Mouse (Mus musculus): ENCODE data around the gene Cideb. TPM values are rescaled to one million over a fixed set of nuclear protein-coding genes. Genes with fewer than 3 reads are reported as not detected.

Cideb gene
- polyA plus RNA-seq, 1 experiment: 0.17 TPM

DNA sequence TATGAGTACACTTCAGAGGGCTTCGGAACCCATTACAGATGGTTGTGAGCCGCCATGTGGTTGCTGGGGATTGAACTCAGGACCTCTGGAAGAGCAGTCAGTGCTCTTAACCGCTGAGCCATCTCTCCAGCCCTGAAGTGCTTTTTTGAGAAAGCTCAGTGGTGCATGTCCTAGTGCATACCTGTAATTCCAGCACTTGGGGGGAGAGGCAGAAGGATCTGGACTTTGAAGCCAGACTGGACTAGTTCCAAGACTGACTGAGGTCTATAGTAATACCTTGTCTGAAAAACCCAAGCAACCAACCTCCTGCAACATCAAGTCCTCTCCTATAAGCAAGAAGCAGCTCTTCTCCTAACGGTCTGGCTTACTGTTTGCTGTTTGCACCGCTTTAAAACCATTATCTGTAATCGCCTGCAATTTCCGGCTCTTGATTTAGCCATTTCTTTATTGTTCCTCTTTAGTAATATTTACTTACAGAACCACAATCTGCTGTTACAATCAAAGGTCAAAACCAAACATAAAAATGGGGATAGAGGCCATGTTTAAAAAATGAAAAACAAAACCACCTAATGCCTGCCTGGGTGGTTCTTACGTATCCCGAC lies 21.1 kb downstream of the Cideb start:
- H3ac ChIP-seq (ENCODE audit: control insufficient read depth, insufficient read length): no peak overlapping the region
- no peaks in the 10 kb centered on the region for H3K79me2 ChIP-seq (ENCODE audit: control insufficient read depth, insufficient read depth)
- no peak overlapping the region for H3K4me2 ChIP-seq (ENCODE audit: low read depth)
- no peaks in the 10 kb centered on the region for H3K27me3 ChIP-seq (ENCODE audit: control insufficient read depth, insufficient read depth, insufficient read length)
- TF ChIP-seq POLR2A (IDR thresholded peaks at IDR 0.05; ENCODE audit: insufficient read length, low read depth): no peak
- TF ChIP-seq POLR2AphosphoS2 (IDR thresholded peaks at IDR 0.05; ENCODE audit: insufficient read length, low read depth): no peak
- TF ChIP-seq REST (IDR thresholded peaks at IDR 0.05; ENCODE audit: insufficient read depth, insufficient read length): no peak
- TF ChIP-seq SRF (IDR thresholded peaks at IDR 0.05; ENCODE audit: control insufficient read depth, insufficient read length, low read depth): no peak
- no peak for TF ChIP-seq MYOD1 (IDR thresholded peaks at IDR 0.05; ENCODE audit: control insufficient read depth in 1 of 3, insufficient read length in 2 of 3, low read depth in 2 of 3)
- no peak for TF ChIP-seq TCF12 (IDR thresholded peaks at IDR 0.05; ENCODE audit: insufficient read depth, poor library complexity, severe bottlenecking)
- TF ChIP-seq MAX (IDR thresholded peaks at IDR 0.05; ENCODE audit: low read depth): no peak
- TF ChIP-seq MYOG (IDR thresholded peaks at IDR 0.05; ENCODE audit: control insufficient read depth in 1 of 3, insufficient read depth in 1 of 3, insufficient read length in 2 of 3, low read depth in 2 of 3): no peak
- TF ChIP-seq TCF3 (IDR thresholded peaks at IDR 0.05; ENCODE audit: insufficient read length, low read depth): no peak
- TF ChIP-seq CEBPB (IDR thresholded peaks at IDR 0.05; ENCODE audit: insufficient read depth, poor library complexity, severe bottlenecking): no peak
- TF ChIP-seq E2F4 (IDR thresholded peaks at IDR 0.05; ENCODE audit: insufficient read depth): no peak
- no peak for TF ChIP-seq USF1 (IDR thresholded peaks at IDR 0.05; ENCODE audit: low read depth)
- H3K36me3 ChIP-seq (ENCODE audit: control insufficient read depth, insufficient read depth): peaks cover 9% of the 10 kb centered on the region
- H3K4me3 ChIP-seq: no peak overlapping the region

DNA sequence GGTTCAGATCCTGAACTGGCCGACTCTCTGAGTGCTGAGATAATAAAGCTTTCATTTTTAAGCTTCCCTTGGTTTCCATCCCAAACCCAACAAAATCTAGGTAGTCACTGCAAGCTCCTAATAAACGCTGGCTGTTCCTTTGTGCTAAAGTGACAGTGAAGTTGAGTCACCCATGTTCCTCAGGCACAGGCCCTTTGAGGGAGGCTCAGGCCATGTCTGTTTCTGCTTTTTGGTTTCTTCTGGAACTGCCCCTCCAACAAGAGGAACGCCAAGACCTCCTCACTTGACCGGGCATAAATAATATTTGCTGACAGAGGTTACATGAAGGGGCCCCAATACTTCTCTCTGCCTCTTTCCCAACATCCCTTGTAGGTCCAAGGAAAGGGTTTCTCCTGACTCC lies 22.5 kb downstream of the Cideb start:
- Histone ChIP-seq H3K27me3 (ENCODE audit: control insufficient read depth, insufficient read depth, insufficient read length) (no peaks in the 10 kb centered on the region), H3K4me3 (no peak overlapping the region), H3K79me2 (ENCODE audit: control insufficient read depth, insufficient read depth) (no peaks in the 10 kb centered on the region), H3K4me2 (ENCODE audit: low read depth) (no peak overlapping the region), H3ac (ENCODE audit: control insufficient read depth, insufficient read length) (no peak overlapping the region), H3K36me3 (ENCODE audit: control insufficient read depth, insufficient read depth) (no peaks in the 10 kb centered on the region)
- no peak for TF ChIP-seq MAX (IDR thresholded peaks at IDR 0.05; ENCODE audit: low read depth)
- TF ChIP-seq POLR2AphosphoS2 (IDR thresholded peaks at IDR 0.05; ENCODE audit: insufficient read length, low read depth): no peak
- no peak for TF ChIP-seq MYOD1 (IDR thresholded peaks at IDR 0.05; ENCODE audit: control insufficient read depth in 1 of 3, insufficient read length in 2 of 3, low read depth in 2 of 3)
- no peak for TF ChIP-seq USF1 (IDR thresholded peaks at IDR 0.05; ENCODE audit: low read depth)
- TF ChIP-seq REST (IDR thresholded peaks at IDR 0.05; ENCODE audit: insufficient read depth, insufficient read length): no peak
- TF ChIP-seq SRF (IDR thresholded peaks at IDR 0.05; ENCODE audit: control insufficient read depth, insufficient read length, low read depth): no peak
- no peak for TF ChIP-seq MYOG (IDR thresholded peaks at IDR 0.05; ENCODE audit: control insufficient read depth in 1 of 3, insufficient read depth in 1 of 3, insufficient read length in 2 of 3, low read depth in 2 of 3)
- no peak for TF ChIP-seq TCF3 (IDR thresholded peaks at IDR 0.05; ENCODE audit: insufficient read length, low read depth)
- TF ChIP-seq E2F4 (IDR thresholded peaks at IDR 0.05; ENCODE audit: insufficient read depth): no peak

DNA sequence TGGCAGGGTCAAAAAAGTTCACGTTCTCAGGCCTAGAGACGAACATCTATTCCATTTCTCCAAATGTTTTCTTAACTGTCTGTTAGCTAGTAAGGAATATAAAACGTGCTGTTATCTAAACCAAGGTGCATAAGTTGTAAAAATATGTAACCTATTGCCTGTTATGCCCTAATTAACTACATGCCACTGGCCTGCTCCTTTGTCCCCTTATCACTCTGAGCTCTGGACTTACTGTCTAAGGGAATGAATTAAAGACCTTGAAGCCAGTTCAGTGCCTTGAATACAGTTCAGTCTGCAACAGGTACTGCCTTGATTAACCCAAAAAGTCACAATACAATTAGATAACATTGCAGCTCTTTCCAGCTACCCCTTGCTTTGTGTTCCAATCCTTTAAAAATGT lies 22.9 kb downstream of the Cideb start:
- Histone ChIP-seq H3K79me2 (ENCODE audit: control insufficient read depth, insufficient read depth) (no peaks in the 10 kb centered on the region), H3K27me3 (ENCODE audit: control insufficient read depth, insufficient read depth, insufficient read length) (no peaks in the 10 kb centered on the region), H3K4me3 (no peak overlapping the region), H3ac (ENCODE audit: control insufficient read depth, insufficient read length) (no peak overlapping the region), H3K36me3 (ENCODE audit: control insufficient read depth, insufficient read depth) (no peaks in the 10 kb centered on the region), H3K4me2 (ENCODE audit: low read depth) (no peak overlapping the region)
- TF ChIP-seq TCF3 (IDR thresholded peaks at IDR 0.05; ENCODE audit: insufficient read length, low read depth) (no peak), TCF12 (IDR thresholded peaks at IDR 0.05; ENCODE audit: insufficient read depth, poor library complexity, severe bottlenecking) (no peak), POLR2AphosphoS2 (IDR thresholded peaks at IDR 0.05; ENCODE audit: insufficient read length, low read depth) (no peak)

- TF ChIP-seq CEBPB (IDR thresholded peaks at IDR 0.05; ENCODE audit: insufficient read depth, poor library complexity, severe bottlenecking): peak; percentile 55; the same call in 1 of the 2 replicates
- no peak for TF ChIP-seq REST (IDR thresholded peaks at IDR 0.05; ENCODE audit: insufficient read depth, insufficient read length)
- H3K4me2 ChIP-seq (ENCODE audit: low read depth): no peak overlapping the region
- H3K79me2 ChIP-seq (ENCODE audit: control insufficient read depth, insufficient read depth): no peaks in the 10 kb centered on the region
- no peaks in the 10 kb centered on the region for H3K27me3 ChIP-seq (ENCODE audit: control insufficient read depth, insufficient read depth, insufficient read length)
- H3K4me3 ChIP-seq: no peak overlapping the region
- no peak overlapping the region for H3ac ChIP-seq (ENCODE audit: control insufficient read depth, insufficient read length)
- no peaks in the 10 kb centered on the region for H3K36me3 ChIP-seq (ENCODE audit: control insufficient read depth, insufficient read depth)
Observed at GRCm38 (mm10) chr14:55734869-55735268, 23.4 kb downstream of the Cideb start.

DNA sequence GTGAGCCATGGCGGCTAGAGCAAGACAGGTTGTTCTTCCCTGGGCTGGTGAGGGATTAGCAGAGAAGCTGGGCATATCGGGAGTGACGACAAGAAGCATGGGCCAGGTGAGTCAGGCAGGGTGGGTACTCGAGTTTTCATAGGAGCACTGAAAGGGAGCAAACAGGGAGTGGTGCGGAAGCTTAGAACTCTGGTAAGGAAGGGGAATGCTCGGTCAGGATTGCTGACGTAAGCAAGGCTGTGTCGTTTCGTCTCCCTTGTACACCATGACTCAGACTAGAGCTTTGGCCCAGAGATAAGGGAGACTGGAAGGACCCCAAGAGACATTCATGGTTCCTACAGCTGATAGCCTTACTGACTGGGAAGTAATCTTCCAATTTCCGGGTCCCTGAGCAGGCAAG lies 24.4 kb downstream of the Cideb start:
- no peak for TF ChIP-seq MYOG (IDR thresholded peaks at IDR 0.05; ENCODE audit: control insufficient read depth in 1 of 3, insufficient read depth in 1 of 3, insufficient read length in 2 of 3, low read depth in 2 of 3)
- TF ChIP-seq TCF3 (IDR thresholded peaks at IDR 0.05; ENCODE audit: insufficient read length, low read depth): no peak
- TF ChIP-seq MAX (IDR thresholded peaks at IDR 0.05; ENCODE audit: low read depth): no peak
- no peak for TF ChIP-seq CEBPB (IDR thresholded peaks at IDR 0.05; ENCODE audit: insufficient read depth, poor library complexity, severe bottlenecking)
- no peak for TF ChIP-seq POLR2A (IDR thresholded peaks at IDR 0.05; ENCODE audit: insufficient read length, low read depth)
- no peak for TF ChIP-seq E2F4 (IDR thresholded peaks at IDR 0.05; ENCODE audit: insufficient read depth)
- TF ChIP-seq POLR2AphosphoS2 (IDR thresholded peaks at IDR 0.05; ENCODE audit: insufficient read length, low read depth): no peak
- no peak for TF ChIP-seq TCF12 (IDR thresholded peaks at IDR 0.05; ENCODE audit: insufficient read depth, poor library complexity, severe bottlenecking)
- no peak for TF ChIP-seq MYOD1 (IDR thresholded peaks at IDR 0.05; ENCODE audit: control insufficient read depth in 1 of 3, insufficient read length in 2 of 3, low read depth in 2 of 3)
- no peak for TF ChIP-seq SRF (IDR thresholded peaks at IDR 0.05; ENCODE audit: control insufficient read depth, insufficient read length, low read depth)
- Histone ChIP-seq H3K79me2 (ENCODE audit: control insufficient read depth, insufficient read depth) (no peaks in the 10 kb centered on the region), H3K27me3 (ENCODE audit: control insufficient read depth, insufficient read depth, insufficient read length) (no peaks in the 10 kb centered on the region), H3K4me3 (no peak overlapping the region), H3K36me3 (ENCODE audit: control insufficient read depth, insufficient read depth) (no peaks in the 10 kb centered on the region), H3ac (ENCODE audit: control insufficient read depth, insufficient read length) (no peak overlapping the region), H3K4me2 (ENCODE audit: low read depth) (no peak overlapping the region)
